Mouse (Mus musculus): ENCODE measurements at regions not wholly inside any gene's neighbourhood (a gene's known extent, or its start where the extent isn't known, plus 50 kb on each side); places are given as distances from the start of the nearest gene placed in this dataset.

GRCm38 (mm10) chrX:163452971-163453532 is 96.4 kb downstream of the Grpr start:
- peak; percentile 11 for DNase-seq (ENCODE audit: low read depth)

- no peak for DNase-seq (ENCODE audit: low read depth)
These were observed 143.9 kb downstream of the Grpr start for GRCm38 (mm10) chrX:163405586-163405985.

- peak; percentile 34 for DNase-seq (ENCODE audit: low read depth)
These were observed 163.1 kb downstream of the Grpr start for GRCm38 (mm10) chrX:163386380-163386779.
